Mouse (Mus musculus) lung, adult 2 months (tissue): Measurements from ENCODE around the gene 1700025C18Rik.

ENCODE experiments used
- CTCF ChIP-seq: fragments of 200-500 bp; IDR thresholded peaks from 2 replicates; pipeline ENCODE4 v1.5.1; 2011; ENCODE audit warnings: mild to moderate bottlenecking, low read length, control low read depth; ENCODE audit not compliant: insufficient read depth
- POLR2A ChIP-seq: fragments of 200-500 bp; IDR thresholded peaks from 2 replicates; pipeline ENCODE4 v1.6.1; 2011; ENCODE audit warnings: low read depth, mild to moderate bottlenecking, control low read depth, low read length, borderline replicate concordance; ENCODE audit errors: extremely low read depth

GRCm38 (mm10) chr2:165043729-165044128, 46.8 kb downstream of the 1700025C18Rik start:
- no peak for TF ChIP-seq CTCF
- TF ChIP-seq POLR2A = no peak
